In genomic region chr14:23885539-23885938, GRCm38 (mm10) we compare ENCODE assay signal across 10 mouse cellular contexts.
DNase-seq lines count a peak whose midpoint lies in the region; ATAC-seq and TF ChIP-seq lines count a peak whose summit lies in the region.
"Had no signal": no experiment of that assay in that cellular context is flagged by ENCODE, and none has a peak within 500 bp of the region (broad histone marks: within the 10 kb centered on the region; RNA-seq: fewer than 3 reads in every experiment).

No protein-coding gene starts in this region.

- intact Hi-C loops in left cerebral cortex, postnatal 4 days (cut with DNase I) = no loop called here

- 0 out of 2 replicates have a peak, but pooled peaks have one; percentile 8 for ATAC-seq in intestine, postnatal 0 days
- ATAC-seq in midbrain, embryonic 11.5 days (ENCODE audit: low FRiP score) = no peak

- no peaks in the 10 kb centered on the region for H3K79me2 ChIP-seq in myocyte (ENCODE audit: control insufficient read depth, insufficient read depth)

- no peaks in the 10 kb centered on the region for H3K4me1 ChIP-seq in intestine, postnatal 0 days (replicated peaks; ENCODE audit: control insufficient read depth, insufficient read depth, low read length)
- no peaks in the 10 kb centered on the region for H3K4me1 ChIP-seq in midbrain, embryonic 11.5 days (ENCODE audit: control insufficient read depth, insufficient read depth, low read length)

- H3K9me3 ChIP-seq in intestine, postnatal 0 days (ENCODE audit: control insufficient read depth) = no peaks in the 10 kb centered on the region
- H3K9me3 ChIP-seq in midbrain, embryonic 11.5 days (ENCODE audit: control insufficient read depth, low read length) = no peaks in the 10 kb centered on the region

- H3K4me2 ChIP-seq in intestine, postnatal 0 days (replicated peaks; ENCODE audit: low read depth) = no peak overlapping the region
- H3K4me2 ChIP-seq in myocyte (ENCODE audit: low read depth) = no peak overlapping the region
- no peak overlapping the region for H3K4me2 ChIP-seq in midbrain, embryonic 11.5 days
- H3K4me2 ChIP-seq: lung, embryonic 14.5 days had no signal

- 11% methylated on average over 6 of the region's 6 CpGs for WGBS in intestine, postnatal 0 days
- WGBS in midbrain, embryonic 11.5 days = 85% methylated on average over 6 of the region's 6 CpGs

- no peak overlapping the region for H3K4me3 ChIP-seq in intestine, postnatal 0 days (ENCODE audit: low read depth, low read length)
- no peak overlapping the region for H3K4me3 ChIP-seq in myocyte
- H3K4me3 ChIP-seq in midbrain, embryonic 11.5 days (ENCODE audit: low read depth, low read length) = no peak overlapping the region
- H3K4me3 ChIP-seq: erythroblast, embryonic 14.5 days had no signal

- no peak overlapping the region for H3ac ChIP-seq in myocyte (ENCODE audit: control insufficient read depth, insufficient read length)

- no peak overlapping the region for H3K9ac ChIP-seq in intestine, postnatal 0 days (ENCODE audit: low read depth, low read length)
- H3K9ac ChIP-seq in midbrain, embryonic 11.5 days (ENCODE audit: low read length) = no peak overlapping the region
- H3K9ac ChIP-seq: lung, embryonic 14.5 days had no signal

- TF ChIP-seq CTCF in intestine, postnatal 0 days (IDR thresholded peaks at IDR 0.05; ENCODE audit: low read depth) = no peak

- H3K27ac ChIP-seq in intestine, postnatal 0 days (ENCODE audit: low read depth, low read length) = no peak overlapping the region
- H3K27ac ChIP-seq in midbrain, embryonic 11.5 days (ENCODE audit: low read depth, low read length) = no peak overlapping the region

- H3K36me3 ChIP-seq in intestine, postnatal 0 days (ENCODE audit: control insufficient read depth, insufficient read depth) = no peaks in the 10 kb centered on the region
- H3K36me3 ChIP-seq in myocyte (ENCODE audit: control insufficient read depth, insufficient read depth) = no peaks in the 10 kb centered on the region
- H3K36me3 ChIP-seq in midbrain, embryonic 11.5 days (ENCODE audit: control insufficient read depth, insufficient read depth, low read length) = no peaks in the 10 kb centered on the region

- H3K27me3 ChIP-seq in intestine, postnatal 0 days (replicated peaks; ENCODE audit: control insufficient read depth, insufficient read depth, low read length) = no peaks in the 10 kb centered on the region
- H3K27me3 ChIP-seq in myocyte (ENCODE audit: control insufficient read depth, insufficient read depth, insufficient read length) = no peaks in the 10 kb centered on the region
- H3K27me3 ChIP-seq in midbrain, embryonic 11.5 days (ENCODE audit: control insufficient read depth, insufficient read depth, low read length) = no peaks in the 10 kb centered on the region

- peak; percentile 77 for DNase-seq in left cerebral cortex, adult 11 months (ENCODE audit: low spot score)
- DNase-seq in left cerebral cortex, postnatal 4 days = no peak
- DNase-seq in frontal cortex, adult 2 months (ENCODE audit: extremely low spot score in 1 of 2, low spot score in 1 of 2) = peak; percentile 79 to 87
- no peak for DNase-seq in embryo, embryonic 11 days
- no peak for DNase-seq in neural tube, embryonic 10.5 days (ENCODE audit: extremely low spot score, low spot score)
- DNase-seq in midbrain, embryonic 11.5 days (ENCODE audit: low spot score, missing footprints) = no peak
- DNase-seq: lung, embryonic 14.5 days had no signal

- no peak for TF ChIP-seq POLR2A in myocyte (IDR thresholded peaks at IDR 0.05; ENCODE audit: insufficient read length, low read depth)

TF ChIP-seq in myocyte, 11 proteins besides CTCF, POLR2A, EP300 and RAD21:
- TF ChIP-seq REST (IDR thresholded peaks at IDR 0.05; ENCODE audit: insufficient read depth, insufficient read length) (no peak), E2F4 (IDR thresholded peaks at IDR 0.05; ENCODE audit: insufficient read depth) (no peak), MYOG (IDR thresholded peaks at IDR 0.05; ENCODE audit: control insufficient read depth in 1 of 3, insufficient read depth in 1 of 3, insufficient read length in 2 of 3, low read depth in 2 of 3) (no peak), USF1 (IDR thresholded peaks at IDR 0.05; ENCODE audit: low read depth) (no peak), SRF (IDR thresholded peaks at IDR 0.05; ENCODE audit: control insufficient read depth, insufficient read length, low read depth) (no peak), CEBPB (IDR thresholded peaks at IDR 0.05; ENCODE audit: insufficient read depth, poor library complexity, severe bottlenecking) (0 out of 2 replicates have a peak, but pooled peaks have one; percentile 4), POLR2AphosphoS2 (IDR thresholded peaks at IDR 0.05; ENCODE audit: insufficient read length, low read depth) (no peak), TCF3 (IDR thresholded peaks at IDR 0.05; ENCODE audit: insufficient read length, low read depth) (no peak)

Comparison
In these comparisons a context has a peak if more than half of its experiments do, and no peak if none do; other contexts are left out.
1. DNase-seq: peak in left cerebral cortex, adult 11 months (single experiment) and frontal cortex, adult 2 months (2 of 2); none in left cerebral cortex, postnatal 4 days (single experiment), embryo, embryonic 11 days (single experiment), neural tube, embryonic 10.5 days (single experiment) and midbrain, embryonic 11.5 days (single experiment).